Mouse (Mus musculus): ENCODE measurements around the gene Gfod1. TPM values are rescaled to one million over a fixed set of nuclear protein-coding genes. Genes with fewer than 3 reads are reported as not detected.

Gene Gfod1
- polyA plus RNA-seq, 2 experiments from 2014 or later = 2.5 to 4.0 TPM

DNA sequence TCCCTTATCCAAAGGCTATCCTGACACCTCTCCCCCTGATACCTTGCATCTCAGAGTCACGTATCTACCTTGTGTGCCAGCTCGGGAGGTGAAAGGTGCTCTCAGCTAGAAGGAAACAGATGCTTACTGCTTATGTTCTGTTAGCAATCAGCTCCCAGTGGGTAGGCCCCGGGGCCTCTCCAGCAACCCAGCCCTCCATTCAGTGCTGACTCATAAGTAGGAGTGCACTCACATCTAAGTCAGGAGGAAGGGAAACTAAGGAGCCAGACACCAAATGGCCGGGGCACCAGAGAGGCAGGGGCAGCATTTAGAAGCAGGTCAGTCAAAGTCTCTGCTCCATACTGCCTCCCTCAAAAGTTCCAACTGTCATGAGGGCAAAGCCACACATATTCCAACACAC lies 155.3 kb downstream of the Gfod1 start:
- ATAC-seq = no peak

DNA sequence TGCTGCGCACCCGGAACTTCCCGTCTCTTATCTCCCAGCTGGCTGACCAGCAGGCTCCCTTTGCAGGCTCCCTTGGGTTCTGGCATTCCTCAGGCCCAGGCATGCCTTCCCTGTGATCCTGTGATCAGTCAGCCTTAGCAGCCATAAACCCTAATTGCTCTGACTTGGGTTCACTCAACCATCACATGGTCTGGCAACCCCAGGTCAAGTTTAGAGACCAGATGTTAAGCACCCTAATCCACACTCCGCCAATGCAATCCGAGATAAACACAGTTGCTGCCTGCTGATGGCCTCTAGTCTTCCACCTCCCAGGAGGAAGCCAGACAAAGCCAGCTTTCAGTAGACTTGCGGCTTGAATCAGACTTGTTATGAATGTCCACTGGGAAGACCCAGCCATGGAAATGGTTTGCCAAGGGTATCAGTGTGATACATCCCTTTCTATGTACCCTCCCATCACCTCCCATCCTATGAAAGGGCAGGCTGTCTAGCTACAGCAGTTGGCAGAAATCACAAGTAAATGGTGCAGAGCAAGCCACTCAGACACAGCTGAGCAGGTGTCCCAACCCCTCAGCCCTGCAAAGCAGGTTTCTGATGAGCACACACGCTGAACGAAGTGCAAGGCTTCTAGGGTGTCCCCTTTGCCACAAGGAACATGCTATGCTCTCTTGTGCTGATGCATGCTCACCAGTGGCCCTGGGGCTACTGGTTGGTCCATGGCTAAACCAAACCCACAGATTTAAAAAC lies 157.3 kb downstream of the Gfod1 start:
- no peak for ATAC-seq

Other genes with a start within 250 kb of the Gfod1 start
- gene Tbc1d7, start 132.7 kb downstream of the Gfod1 start, polyA plus RNA-seq (2017; shearing (Covaris generic)) = 10 to 100 TPM; 14.1 to 14.3 TPM
- gene Sirt5, start 61.3 kb upstream of the Gfod1 start, polyA plus RNA-seq (2017; shearing (Covaris generic)) = 10 to 100 TPM; 21.7 to 25.4 TPM
- 100 to 1,000 TPM; 146 to 156 TPM for gene Nol7, start 94.2 kb upstream of the Gfod1 start, polyA plus RNA-seq (2017; shearing (Covaris generic))
- gene Ranbp9, start 177.1 kb upstream of the Gfod1 start, polyA plus RNA-seq (2017; shearing (Covaris generic)) = 10 to 100 TPM; 28.5 to 32.8 TPM

Data from activated CD4-positive, CD25-positive, alpha-beta regulatory T cell, adult 4 months (primary cell).